Mouse (Mus musculus) lung, adult 2 months (tissue): ENCODE data around the gene Nop56.

Source experiments
- CTCF ChIP-seq: fragments of 200-500 bp; IDR thresholded peaks from 2 replicates; pipeline ENCODE4 v1.5.1; 2011; ENCODE audit warnings: mild to moderate bottlenecking, low read length, control low read depth; ENCODE audit not compliant: insufficient read depth
- POLR2A ChIP-seq: fragments of 200-500 bp; IDR thresholded peaks from 2 replicates; pipeline ENCODE4 v1.6.1; 2011; ENCODE audit warnings: low read depth, mild to moderate bottlenecking, control low read depth, low read length, borderline replicate concordance; ENCODE audit errors: extremely low read depth

DNA sequence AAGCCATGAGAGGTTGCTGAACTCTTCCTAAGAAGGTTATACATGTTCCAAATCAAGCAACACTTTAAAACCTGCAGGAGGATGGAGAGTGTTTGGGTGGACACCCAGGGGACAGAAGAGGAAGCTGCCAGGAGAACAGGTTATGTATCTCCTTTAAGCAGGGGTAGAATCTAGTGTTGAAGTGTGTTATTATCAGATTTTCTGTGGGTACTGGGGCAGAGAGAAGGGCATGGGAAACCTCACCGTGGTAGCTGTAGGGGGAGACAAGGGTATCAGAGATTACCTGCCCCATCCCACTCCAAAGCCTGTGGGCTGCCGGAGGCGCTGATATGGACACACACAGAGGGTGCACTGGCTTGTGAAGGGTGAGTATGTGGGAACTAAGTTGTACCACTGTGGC is 18.8 kb downstream of the Nop56 start:
- TF ChIP-seq CTCF: no peak
- TF ChIP-seq POLR2A: no peak
